Mouse (Mus musculus): ENCODE measurements around the gene Pycr1.

Gene Pycr1

GRCm38 (mm10) chr11:120626785-120627467 lies 16.6 kb downstream of the Pycr1 start:
- no peak for DNase-seq

- no peak for DNase-seq
These were observed 18.3 kb downstream of the Pycr1 start, which contains the start of gene Sirt7 for GRCm38 (mm10) chr11:120625152-120625775. Gene Sirt7, minus strand, starts transcription at chr11:120625240.

- peak; percentile 93 for DNase-seq
These were observed 18.9 kb downstream of the Pycr1 start for GRCm38 (mm10) chr11:120624680-120625111.

GRCm38 (mm10) chr11:120623961-120624679 lies 19.4 kb downstream of the Pycr1 start:
- peak; percentile 78 for DNase-seq

GRCm38 (mm10) chr11:120622805-120623204 lies 20.8 kb downstream of the Pycr1 start:
- no peak for DNase-seq

GRCm38 (mm10) chr11:120620195-120620594 lies 23.4 kb downstream of the Pycr1 start:
- no peak for DNase-seq

- no peak for DNase-seq
These were observed 24.7 kb downstream of the Pycr1 start for GRCm38 (mm10) chr11:120618619-120619535.

GRCm38 (mm10) chr11:120617519-120618112 lies 26.0 kb downstream of the Pycr1 start, which contains the start of gene Pcyt2:
Gene Pcyt2, minus strand, starts transcription at chr11:120617936.
- peak; percentile 97 for DNase-seq

GRCm38 (mm10) chr11:120616617-120617294 lies 26.8 kb downstream of the Pycr1 start:
- DNase-seq = no peak

- no peak for DNase-seq
These were observed 27.9 kb downstream of the Pycr1 start for GRCm38 (mm10) chr11:120615606-120616203.

GRCm38 (mm10) chr11:120615167-120615566 lies 28.4 kb downstream of the Pycr1 start:
- DNase-seq = no peak

GRCm38 (mm10) chr11:120613976-120614375 lies 29.6 kb downstream of the Pycr1 start:
- DNase-seq = no peak

- DNase-seq = no peak
These were observed 30.0 kb downstream of the Pycr1 start for GRCm38 (mm10) chr11:120613481-120613972.

GRCm38 (mm10) chr11:120612763-120613162 lies 30.8 kb downstream of the Pycr1 start:
- peak; percentile 62 for DNase-seq

- DNase-seq = no peak
These were observed 33.0 kb downstream of the Pycr1 start for GRCm38 (mm10) chr11:120610477-120611046.

- DNase-seq = peak; percentile 21
These were observed 34.3 kb downstream of the Pycr1 start for GRCm38 (mm10) chr11:120609250-120609649.

- peak; percentile 22 for DNase-seq
These were observed 35.1 kb downstream of the Pycr1 start, which contains the start of gene Npb for GRCm38 (mm10) chr11:120608241-120609034. Gene Npb, plus strand, starts transcription at chr11:120608477.

- no peak for DNase-seq
These were observed 36.8 kb downstream of the Pycr1 start for GRCm38 (mm10) chr11:120606764-120607163.

- DNase-seq = no peak
These were observed 37.9 kb downstream of the Pycr1 start for GRCm38 (mm10) chr11:120605667-120606066.

GRCm38 (mm10) chr11:120603545-120603944 lies 40.0 kb downstream of the Pycr1 start:
- no peak for DNase-seq
